Mouse (Mus musculus) CH12.LX (cell line): Measurements from ENCODE around the gene Slc4a1. TPM values are rescaled to one million over a fixed set of nuclear protein-coding genes. Genes with fewer than 3 reads are reported as not detected.

Experiments
- DNase-seq: peaks from one replicate; pipeline ENCODE4 v3.0.0-alpha.2; 2013; ENCODE audit errors: extremely low read depth
- H3K27ac ChIP-seq: 2 replicates; pipeline ENCODE4 v1.5.1; 2012; ENCODE audit warnings: low read depth, mild to moderate bottlenecking, control low read depth, moderate library complexity; ENCODE audit not compliant: insufficient read depth
- H3K27me3 ChIP-seq: replicated peaks from 2 replicates; pipeline ENCODE3; 2012; ENCODE audit warnings: inconsistent platforms
- H3K36me3 ChIP-seq, 2 experiments: replicated peaks in 1 of 2; 2 replicates each; pipeline versions ENCODE3 to v1.6.1; 2012; ENCODE audit warnings: inconsistent platforms in 1 of 2, low read length in 1 of 2, mild to moderate bottlenecking in 1 of 2, mixed read lengths in 1 of 2, moderate library complexity in 1 of 2; ENCODE audit not compliant: control insufficient read depth in 1 of 2, insufficient read depth in 1 of 2
- H3K4me1 ChIP-seq, 2 experiments: 2 replicates each; pipeline ENCODE4 v1.6.1; 2012; ENCODE audit warnings: inconsistent platforms in 1 of 2, moderate library complexity in 1 of 2; ENCODE audit not compliant: insufficient read depth in 2 of 2, control insufficient read depth in 1 of 2
- H3K4me2 ChIP-seq: 2 replicates; pipeline ENCODE4 v1.6.1; 2012; ENCODE audit warnings: low read depth, mild to moderate bottlenecking, control low read depth; ENCODE audit not compliant: poor library complexity, insufficient read depth, severe bottlenecking
- H3K4me3 ChIP-seq, 3 experiments: fragments of 150-350 bp in 1 of 3; sonication (generic) in 1 of 3; replicated peaks in 1 of 3; 2 replicates each; pipeline versions ENCODE3 to v1.5.1; 2011 to 2012; ENCODE audit warnings: low read depth in 2 of 3, low read length in 2 of 3, mild to moderate bottlenecking in 2 of 3, moderate library complexity in 2 of 3, control low read depth in 1 of 3, improper control_type of control experiment in 1 of 3, inconsistent platforms in 1 of 3, mixed read lengths in 1 of 3; ENCODE audit not compliant: poor library complexity in 1 of 3
- H3K79me2 ChIP-seq: replicated peaks from 2 replicates; pipeline ENCODE4 v1.6.1; 2012; ENCODE audit warnings: mild to moderate bottlenecking, moderate library complexity; ENCODE audit not compliant: control insufficient read depth, poor library complexity, insufficient read depth, severe bottlenecking; ENCODE audit errors: extremely low read depth
- H3K9ac ChIP-seq: 2 replicates; pipeline ENCODE4 v1.6.1; 2012; ENCODE audit warnings: low read depth, mild to moderate bottlenecking, control low read depth, moderate library complexity; ENCODE audit not compliant: insufficient read depth
- H3K9me3 ChIP-seq: replicated peaks from 2 replicates; pipeline ENCODE3; 2012; ENCODE audit warnings: low read length, inconsistent platforms, mixed read lengths
- BHLHE40 ChIP-seq: IDR thresholded peaks from 2 replicates; pipeline ENCODE4 v1.6.1; 2011; ENCODE audit warnings: mild to moderate bottlenecking, low read depth, low read length, improper control_type of control experiment
- CHD1 ChIP-seq: IDR thresholded peaks from 2 replicates; pipeline ENCODE4 v1.6.1; 2012; ENCODE audit warnings: low read depth, low read length, improper control_type of control experiment, inconsistent platforms
- CHD2 ChIP-seq: IDR thresholded peaks from 2 replicates; pipeline ENCODE4 v1.6.1; 2011; ENCODE audit warnings: low read length, improper control_type of control experiment
- E2F4 ChIP-seq: IDR thresholded peaks from 2 replicates; pipeline ENCODE4 v1.6.1; 2011; ENCODE audit warnings: low read depth, low read length, improper control_type of control experiment; ENCODE audit not compliant: insufficient replicate concordance
- ELF1 ChIP-seq: IDR thresholded peaks from 2 replicates; pipeline ENCODE4 v1.6.1; 2014; ENCODE audit warnings: low read depth, mild to moderate bottlenecking, inconsistent platforms, low read length, improper control_type of control experiment
- EP300 ChIP-seq: IDR thresholded peaks from 2 replicates; pipeline ENCODE4 v1.6.1; 2011; ENCODE audit warnings: low read length, improper control_type of control experiment
- ETS1 ChIP-seq: conservative IDR thresholded peaks from 2 replicates; pipeline ENCODE4 v1.6.1; 2012; ENCODE audit warnings: low read depth, mild to moderate bottlenecking, inconsistent platforms, low read length, improper control_type of control experiment, moderate library complexity
- GABPA ChIP-seq: IDR thresholded peaks from 2 replicates; pipeline ENCODE4 v1.6.1; 2012; ENCODE audit warnings: low read depth, low read length, improper control_type of control experiment, inconsistent platforms; ENCODE audit not compliant: insufficient replicate concordance
- JUND ChIP-seq: conservative IDR thresholded peaks from 2 replicates; pipeline ENCODE4 v1.6.1; 2011; ENCODE audit warnings: low read depth, low read length, improper control_type of control experiment
- KAT2A ChIP-seq: IDR thresholded peaks from 2 replicates; pipeline ENCODE4 v1.6.1; 2012; ENCODE audit warnings: low read length, improper control_type of control experiment, inconsistent platforms; ENCODE audit not compliant: insufficient replicate concordance
- MAFK ChIP-seq: IDR thresholded peaks from 2 replicates; pipeline ENCODE4 v1.6.1; 2011; ENCODE audit warnings: low read length, improper control_type of control experiment; ENCODE audit not compliant: insufficient replicate concordance
- MAX ChIP-seq: IDR thresholded peaks from 2 replicates; pipeline ENCODE4 v1.6.1; 2011; ENCODE audit warnings: low read length, improper control_type of control experiment
- MAZ ChIP-seq: IDR thresholded peaks from 2 replicates; pipeline ENCODE4 v1.6.1; 2012; ENCODE audit warnings: low read depth, mild to moderate bottlenecking, inconsistent platforms, low read length, improper control_type of control experiment, moderate library complexity
- MEF2A ChIP-seq: IDR thresholded peaks from 2 replicates; pipeline ENCODE4 v1.6.1; 2014; ENCODE audit warnings: low read depth, mild to moderate bottlenecking, inconsistent platforms, low read length, improper control_type of control experiment, borderline replicate concordance
- NRF1 ChIP-seq: IDR thresholded peaks from 2 replicates; pipeline ENCODE4 v1.6.1; 2014; ENCODE audit warnings: low read depth, mild to moderate bottlenecking, inconsistent platforms, low read length, improper control_type of control experiment, moderate library complexity
- POLR2A ChIP-seq: IDR thresholded peaks from 2 replicates; pipeline ENCODE4 v1.6.1; 2011; ENCODE audit warnings: low read depth, mild to moderate bottlenecking, improper control_type of control experiment, low read length
- RAD21 ChIP-seq: IDR thresholded peaks from 2 replicates; pipeline ENCODE4 v1.6.1; 2011; ENCODE audit warnings: low read depth, mild to moderate bottlenecking, low read length, improper control_type of control experiment, moderate library complexity
- RCOR1 ChIP-seq: conservative IDR thresholded peaks from 2 replicates; pipeline ENCODE4 v1.6.1; 2012; ENCODE audit warnings: low read depth, mild to moderate bottlenecking, inconsistent platforms, low read length, improper control_type of control experiment
- SIN3A ChIP-seq: IDR thresholded peaks from 2 replicates; pipeline ENCODE4 v1.6.1; 2012; ENCODE audit warnings: low read length, improper control_type of control experiment, inconsistent platforms
- SMC3 ChIP-seq: IDR thresholded peaks from 2 replicates; pipeline ENCODE4 v1.6.1; 2011; ENCODE audit warnings: low read depth, low read length, improper control_type of control experiment
- TBP ChIP-seq: conservative IDR thresholded peaks from 2 replicates; pipeline ENCODE4 v1.6.1; 2011; ENCODE audit warnings: low read depth, low read length, improper control_type of control experiment
- TCF12 ChIP-seq: IDR thresholded peaks from 2 replicates; pipeline ENCODE4 v1.6.1; 2014; ENCODE audit warnings: low read depth, mild to moderate bottlenecking, inconsistent platforms, low read length, improper control_type of control experiment
- UBTF ChIP-seq: IDR thresholded peaks from 2 replicates; pipeline ENCODE4 v1.6.1; 2012; ENCODE audit warnings: low read depth, mild to moderate bottlenecking, inconsistent platforms, low read length, improper control_type of control experiment, moderate library complexity
- USF2 ChIP-seq: conservative IDR thresholded peaks from 2 replicates; pipeline ENCODE4 v1.6.1; 2011; ENCODE audit warnings: low read depth, low read length, improper control_type of control experiment
- ZC3H11A ChIP-seq: IDR thresholded peaks from 2 replicates; pipeline ENCODE4 v1.6.1; 2012; ENCODE audit warnings: low read depth, mild to moderate bottlenecking, inconsistent platforms, low read length, improper control_type of control experiment
- ZKSCAN1 ChIP-seq: IDR thresholded peaks from 2 replicates; pipeline ENCODE4 v1.6.1; 2012; ENCODE audit warnings: low read depth, inconsistent platforms, low read length, improper control_type of control experiment, borderline replicate concordance
- ZNF384 ChIP-seq: IDR thresholded peaks from 2 replicates; pipeline ENCODE4 v1.6.1; 2012; ENCODE audit warnings: low read depth, low read length, improper control_type of control experiment, inconsistent platforms
- dilution Hi-C: fragments of 300-500 bp; cut with MboI; formaldehyde crosslinking; loops from 2 replicates; pipeline ENCODE4 v1.14.3; 2020; ENCODE audit warnings: low sequenced_read_pairs; ENCODE audit not compliant: extremely low pct_unique_long_range_greater_than_20kb, extremely low pct_ligation_motif_present
- in situ Hi-C: fragments of 300-500 bp; cut with MboI; formaldehyde crosslinking; loops from 3 replicates; pipeline ENCODE4 v1.14.3; 2019; ENCODE audit warnings: low sequenced_read_pairs, low pct_ligation_motif_present, low pct_unique_long_range_greater_than_20kb, mixed read lengths
- polyA plus RNA-seq: library from polyadenylated mRNA; unstranded; fragments of >175 nt; gene quantifications from 2 replicates; pipeline ENCODE4 v1.2.1, GENCODE M21; 2012; ENCODE audit warnings: low read depth; ENCODE audit not compliant: insufficient read length
- total RNA-seq, 2 experiments: library from RNA; depleted of rRNA; stranded (reverse); fragments of 300-350 nt in 1 of 2; fragments of >200 nt in 1 of 2; gene quantifications; 2 replicates each; pipeline ENCODE4 v1.2.3; 2012 to 2014

The Slc4a1 gene
- total and polyA plus RNA-seq, 3 experiments: 0.08 TPM; not detected in 2

DNA sequence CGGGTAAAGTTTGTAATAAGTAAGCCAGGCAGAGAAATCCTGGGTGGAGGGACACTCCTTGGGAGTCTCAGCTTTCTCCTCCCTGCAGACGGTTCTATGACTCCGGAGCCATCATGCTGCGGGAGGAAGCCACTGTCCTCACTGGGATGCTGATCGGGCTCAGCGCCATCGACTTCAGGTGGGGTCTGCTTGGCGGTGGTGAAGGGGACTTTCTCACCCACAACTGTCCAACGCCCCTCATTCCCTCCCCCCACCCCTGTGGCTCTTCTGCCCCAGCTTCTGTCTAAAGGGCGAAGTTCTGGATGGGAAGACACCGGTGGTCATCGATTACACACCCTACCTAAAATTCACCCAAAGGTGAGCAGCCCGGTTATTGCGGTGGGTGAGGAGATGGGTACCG, 33.1 kb upstream of the Slc4a1 start:
- dilution Hi-C loops: no loop called here
- H3K79me2 ChIP-seq: no peaks in the 10 kb centered on the region
- peaks cover 29% of the 10 kb centered on the region for H3K27me3 ChIP-seq
- H3K27ac ChIP-seq: no peak overlapping the region
- H3K9me3 ChIP-seq: no peaks in the 10 kb centered on the region
- H3K4me1 ChIP-seq: peaks cover 7 to 9% of the 10 kb centered on the region in 2 experiments; a peak in 3 of 4 replicates
- DNase-seq: no peak
- in situ Hi-C loops: no loop called here
- no peak overlapping the region for H3K4me2 ChIP-seq
- TF ChIP-seq MAX (no peak), CHD1 (no peak), CHD2 (no peak), ZC3H11A (no peak), NRF1 (no peak), UBTF (no peak), EP300 (no peak), RAD21 (no peak), SMC3 (no peak), POLR2A (no peak), ELF1 (no peak), KAT2A (no peak), TCF12 (no peak), BHLHE40 (no peak)
- peaks cover 30 to 44% of the 10 kb centered on the region in 2 experiments for H3K36me3 ChIP-seq
- no peak overlapping the region for H3K4me3 ChIP-seq
- no peak overlapping the region for H3K9ac ChIP-seq

DNA sequence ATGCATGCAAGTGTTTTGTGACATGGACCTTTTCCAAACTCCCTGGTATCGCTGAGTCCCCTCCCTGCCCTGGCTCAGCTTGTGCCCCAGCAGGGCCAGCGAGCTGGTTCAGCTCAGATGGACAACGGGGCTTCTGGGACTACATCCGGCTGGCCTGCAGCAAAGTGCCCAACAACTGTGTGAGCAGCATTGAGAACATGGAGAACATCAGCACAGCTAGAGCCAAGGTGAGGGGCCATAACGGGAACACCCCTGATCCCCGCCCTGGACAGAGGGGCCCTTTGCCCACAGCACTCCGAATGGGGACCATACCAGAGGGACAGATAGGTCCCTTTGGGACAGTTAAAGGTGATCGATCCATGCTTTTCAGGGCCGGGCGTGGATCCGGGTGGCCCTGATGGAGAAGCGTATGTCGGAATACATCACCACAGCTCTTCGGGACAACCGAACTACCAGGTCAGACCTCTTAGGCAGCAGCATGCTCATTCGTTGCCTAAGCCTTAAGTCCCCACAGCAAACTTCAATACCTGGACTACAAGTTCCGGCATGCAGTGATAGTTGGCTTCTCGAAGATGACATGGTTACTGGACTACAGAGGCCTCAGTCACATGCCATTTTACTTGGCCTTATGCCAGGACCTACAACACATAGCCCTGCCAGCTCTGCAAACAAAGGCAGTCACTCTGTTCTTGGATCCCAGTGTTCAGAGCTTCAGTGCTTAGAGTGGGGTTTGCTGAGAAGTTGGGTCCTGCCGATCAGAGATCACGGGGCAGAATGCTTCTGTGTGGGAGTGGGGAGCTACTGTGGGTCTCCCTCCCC, 32.2 kb upstream of the Slc4a1 start:
- DNase-seq: no peak
- H3K4me3 ChIP-seq: no peak overlapping the region
- dilution Hi-C loops: no loop called here
- no peaks in the 10 kb centered on the region for H3K9me3 ChIP-seq
- TF ChIP-seq JUND (no peak), USF2 (no peak), MEF2A (no peak), BHLHE40 (no peak), GABPA (no peak), KAT2A (no peak), MAZ (no peak), ELF1 (no peak), TBP (no peak), SIN3A (no peak), EP300 (no peak), ETS1 (no peak), MAFK (no peak), ZKSCAN1 (no peak), ZNF384 (no peak), UBTF (no peak), E2F4 (no peak), RCOR1 (no peak)
- H3K4me1 ChIP-seq: peaks cover 13 to 18% of the 10 kb centered on the region in 2 experiments; a peak in 3 of 4 replicates
- H3K36me3 ChIP-seq: peaks cover 21 to 35% of the 10 kb centered on the region in 2 experiments
- no peak overlapping the region for H3K27ac ChIP-seq
- no peak overlapping the region for H3K4me2 ChIP-seq
- H3K9ac ChIP-seq: no peak overlapping the region
- in situ Hi-C loops: no loop called here
- peaks cover 34% of the 10 kb centered on the region for H3K27me3 ChIP-seq
- H3K79me2 ChIP-seq: no peaks in the 10 kb centered on the region
